Mouse (Mus musculus) A20 (cell line): ENCODE measurements at regions not wholly inside any gene's neighbourhood (a gene's known extent, or its start where the extent isn't known, plus 50 kb on each side); places are given as distances from the start of the nearest gene placed in this dataset.

Experiments used
- DNase-seq: peaks from one replicate; pipeline ENCODE4 v3.0.0-alpha.2; 2011; ENCODE audit warnings: low read depth, low spot score

- no peak for DNase-seq
Observed at GRCm38 (mm10) chr15:51255203-51255615, 2629.5 kb upstream of the Gm7489 start.

DNA sequence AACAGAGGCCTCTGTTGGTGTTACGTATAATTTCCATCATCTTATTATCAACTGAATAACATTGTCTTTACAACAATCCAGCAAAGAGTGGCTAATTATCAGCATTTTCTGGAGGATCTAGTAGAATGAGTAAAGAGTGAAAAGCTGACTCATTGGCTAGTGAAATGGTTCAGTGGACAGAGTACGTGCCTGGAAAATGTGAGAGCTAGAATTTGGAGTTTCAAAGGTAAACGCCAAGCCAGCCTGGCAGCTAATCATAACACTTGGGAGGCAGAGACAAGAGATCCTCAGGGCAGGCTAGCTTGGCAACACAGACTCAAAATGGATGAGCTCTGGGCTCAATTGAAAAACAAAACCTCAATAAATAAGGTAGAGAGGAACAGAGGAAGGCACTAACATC lies 2628.0 kb upstream of the Gm7489 start:
- DNase-seq = no peak

DNA sequence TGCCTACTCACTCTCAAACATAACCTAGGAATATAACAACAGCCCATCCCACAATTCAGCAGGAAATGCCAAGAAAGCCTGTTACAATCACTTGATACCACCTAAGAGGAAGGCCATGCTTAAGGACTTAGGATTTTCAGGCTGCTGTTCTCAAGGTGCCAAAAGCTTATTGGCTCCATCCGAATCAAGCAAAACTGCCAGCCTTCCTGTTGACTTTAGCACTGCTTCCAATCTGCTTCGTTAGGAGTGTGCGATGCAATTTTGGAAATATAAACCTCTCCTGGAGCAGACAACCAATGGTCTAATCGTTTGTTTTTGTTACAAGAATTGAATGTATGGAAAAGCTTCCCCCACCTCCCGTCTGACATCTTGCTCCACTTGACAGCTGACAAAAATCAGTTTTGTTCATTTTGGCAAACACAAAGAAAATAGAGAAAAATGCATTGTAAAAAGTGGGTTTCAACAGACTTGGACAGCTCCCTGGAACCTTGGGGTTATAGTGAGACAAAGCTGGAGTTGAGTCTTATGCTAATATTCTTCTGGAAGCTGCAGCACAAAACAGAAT lies 2620.0 kb upstream of the Gm7489 start:
- no peak for DNase-seq

- no peak for DNase-seq
Observed at GRCm38 (mm10) chr15:51265971-51266370, 2618.7 kb upstream of the Gm7489 start.

DNA sequence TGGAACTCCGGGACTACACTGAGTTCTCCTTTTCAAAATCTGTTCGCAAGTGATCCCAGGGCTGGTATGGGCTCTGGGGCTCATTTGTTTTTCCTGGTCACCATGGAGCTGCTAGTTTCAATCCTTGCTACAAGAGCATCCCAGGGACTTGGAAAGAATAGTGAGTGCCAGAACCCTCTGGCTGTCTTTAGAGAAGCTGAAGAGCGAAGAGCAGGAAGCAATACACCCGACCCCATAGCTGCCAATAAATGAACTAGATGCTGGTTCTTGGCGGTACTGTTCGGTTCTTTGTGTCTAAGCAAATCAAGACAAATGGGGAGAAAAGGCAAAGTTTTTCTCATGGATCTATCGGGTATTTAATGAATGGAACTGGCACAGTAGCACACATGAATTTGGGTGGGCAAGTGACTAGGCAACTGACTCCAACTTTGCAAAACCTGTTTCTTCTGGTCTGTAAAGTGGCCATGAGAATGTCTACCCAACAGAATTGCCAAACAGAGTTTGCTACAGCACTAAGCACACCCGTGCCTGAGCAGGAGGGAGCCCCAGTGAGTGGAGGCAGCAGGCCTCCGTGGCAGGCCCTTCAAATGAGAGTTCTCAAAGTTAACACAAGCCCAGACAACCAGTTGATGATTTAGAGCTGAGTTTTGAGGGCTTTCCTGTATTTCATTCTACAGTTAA lies 2612.9 kb upstream of the Gm7489 start:
- DNase-seq = no peak

DNA sequence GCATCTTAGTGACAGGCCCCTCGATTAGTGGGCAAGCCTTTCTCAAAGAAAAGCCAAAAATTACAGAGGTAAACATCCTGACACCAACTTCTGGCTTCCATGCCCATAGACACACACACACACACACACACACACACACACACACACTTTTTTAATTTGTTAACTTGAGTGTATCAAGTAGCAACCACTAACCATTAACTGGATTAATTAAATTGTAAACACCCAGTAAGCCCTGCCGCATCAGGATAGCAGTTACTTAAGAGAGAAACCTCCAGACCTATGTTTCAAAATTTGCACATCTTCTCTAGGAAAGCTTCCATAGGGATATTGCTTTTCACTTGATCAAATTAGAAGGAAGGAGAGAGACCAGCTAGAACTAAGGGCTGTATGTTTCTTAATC lies 2599.4 kb upstream of the Gm7489 start:
- DNase-seq = no peak

- DNase-seq = no peak
Observed at GRCm38 (mm10) chr15:51286352-51286751, 2598.4 kb upstream of the Gm7489 start.

GRCm38 (mm10) chr15:51288911-51289432 lies 2595.7 kb upstream of the Gm7489 start:
- no peak for DNase-seq

DNA sequence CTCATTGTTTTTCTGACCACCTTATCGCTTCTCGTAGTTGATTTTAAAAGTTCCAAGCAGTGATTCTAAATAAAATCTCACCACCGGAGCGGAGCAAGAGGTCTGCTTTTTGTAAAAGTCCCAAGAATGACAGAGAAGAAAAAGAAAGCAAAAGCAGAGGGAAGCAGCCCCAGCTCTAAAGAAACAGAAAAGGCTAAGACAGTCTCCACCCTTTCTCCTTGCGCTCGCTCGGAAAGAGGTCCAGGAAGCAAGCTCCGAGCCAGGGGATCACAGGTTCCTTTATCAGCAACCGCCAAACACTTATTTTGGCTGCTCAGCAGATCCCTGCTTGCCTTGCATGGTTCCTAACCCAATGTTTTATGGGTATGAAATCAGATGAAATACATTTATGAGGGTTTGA lies 2594.8 kb upstream of the Gm7489 start:
- no peak for DNase-seq

GRCm38 (mm10) chr15:51291183-51291582 lies 2593.5 kb upstream of the Gm7489 start:
- DNase-seq = no peak

- DNase-seq = no peak
Observed at GRCm38 (mm10) chr15:51296841-51297240, 2587.9 kb upstream of the Gm7489 start.

GRCm38 (mm10) chr15:51318072-51318471 lies 2566.6 kb upstream of the Gm7489 start:
- no peak for DNase-seq

GRCm38 (mm10) chr15:51318760-51319159 lies 2565.9 kb upstream of the Gm7489 start:
- DNase-seq = no peak

DNA sequence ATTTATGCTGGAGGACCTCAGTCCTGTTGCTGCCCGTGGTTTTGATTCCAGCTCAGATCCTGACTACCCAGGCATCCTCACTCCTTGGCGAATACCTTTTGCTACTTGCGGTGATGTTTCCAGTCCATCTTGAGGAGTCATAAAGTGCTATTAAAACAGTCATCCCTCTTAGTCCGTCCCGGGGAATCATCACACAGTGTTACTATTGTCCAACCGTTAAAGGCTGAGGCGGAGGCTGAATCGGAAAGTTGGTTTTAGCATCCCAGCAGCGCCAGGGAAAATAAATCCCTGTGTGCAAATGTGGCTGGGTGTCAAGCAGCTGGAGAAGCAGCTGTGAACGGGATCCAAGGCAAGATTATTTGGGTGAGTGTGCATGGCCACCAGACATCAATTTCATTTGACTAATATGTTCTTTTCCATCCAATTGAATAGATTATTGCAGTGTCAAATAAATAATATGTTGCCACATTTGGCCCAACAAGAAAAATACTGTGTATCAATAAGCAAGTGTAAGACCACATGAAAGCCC lies 2564.3 kb upstream of the Gm7489 start:
- no peak for DNase-seq

DNA sequence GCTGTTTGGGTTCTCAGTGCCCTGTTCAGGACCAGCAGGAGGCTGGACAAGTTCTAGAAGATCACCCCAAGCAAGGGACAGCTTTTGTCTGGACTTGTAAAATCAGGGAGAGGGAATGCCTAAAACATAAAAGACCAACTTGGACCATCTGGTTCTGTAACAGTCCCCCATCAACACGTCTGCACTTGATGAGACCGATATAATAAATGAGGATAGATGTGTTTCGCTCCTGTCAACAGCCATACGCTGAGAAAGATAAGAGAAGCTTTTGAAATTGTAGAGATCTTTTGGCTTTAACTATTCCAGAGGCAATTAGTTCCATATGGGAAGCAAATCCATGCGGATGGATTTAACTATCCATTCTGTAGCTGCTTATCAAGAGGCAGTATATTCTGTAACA lies 2561.4 kb upstream of the Gm7489 start:
- no peak for DNase-seq

- DNase-seq = no peak
Observed at GRCm38 (mm10) chr15:51324211-51324610, 2560.5 kb upstream of the Gm7489 start.

DNA sequence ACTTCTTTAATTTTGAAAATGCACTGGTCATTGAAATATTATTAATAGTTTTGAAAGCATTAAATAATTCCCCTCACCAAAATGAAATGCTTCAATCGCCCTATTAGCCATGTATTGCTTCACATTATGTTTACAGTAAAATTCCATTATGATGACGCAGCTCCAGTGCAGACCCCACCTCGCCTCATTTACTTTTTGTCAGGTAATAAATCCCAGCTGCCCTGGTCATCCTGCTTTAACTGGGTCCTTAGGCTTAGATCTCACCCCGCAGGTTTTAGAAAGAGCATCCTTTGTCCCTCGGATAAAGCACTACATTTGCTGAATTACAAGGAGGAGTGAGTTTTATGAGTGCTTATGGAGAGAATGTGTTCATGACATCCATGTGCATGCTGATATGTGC lies 2557.0 kb upstream of the Gm7489 start:
- DNase-seq = no peak

GRCm38 (mm10) chr15:51336441-51336840 lies 2548.3 kb upstream of the Gm7489 start:
- DNase-seq = no peak

GRCm38 (mm10) chr15:51346301-51346700 lies 2538.4 kb upstream of the Gm7489 start:
- DNase-seq = no peak

GRCm38 (mm10) chr15:51363391-51363790 lies 2521.3 kb upstream of the Gm7489 start:
- DNase-seq = no peak

GRCm38 (mm10) chr15:51371162-51371561 lies 2513.5 kb upstream of the Gm7489 start:
- DNase-seq = no peak

DNA sequence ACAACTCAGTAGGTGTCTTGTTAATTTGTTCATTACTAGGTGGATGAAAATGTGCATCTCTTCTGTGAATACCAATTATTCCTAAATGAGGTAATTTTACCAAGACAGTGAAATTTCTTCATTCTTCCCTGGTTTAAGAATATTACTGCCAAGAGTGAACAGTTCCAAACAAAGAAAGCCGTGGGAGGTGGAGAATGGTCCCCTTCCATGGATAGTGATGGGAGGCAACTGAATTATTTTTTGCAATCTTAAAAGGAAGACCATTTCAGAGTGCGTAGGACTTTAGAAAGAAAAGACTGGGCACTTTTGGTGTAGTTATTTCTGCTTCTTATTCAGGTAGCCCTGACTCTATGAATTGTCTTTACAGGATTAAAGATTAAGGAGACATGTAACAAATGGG lies 2494.3 kb upstream of the Gm7489 start:
- no peak for DNase-seq

GRCm38 (mm10) chr15:51391352-51391751 lies 2493.4 kb upstream of the Gm7489 start:
- no peak for DNase-seq
